Mouse (Mus musculus) CH12.LX (cell line): ENCODE measurements at regions not wholly inside any gene's neighbourhood (a gene's known extent, or its start where the extent isn't known, plus 50 kb on each side); places are given as distances from the start of the nearest gene placed in this dataset.

Experiments used
- CHD2 ChIP-seq: IDR thresholded peaks from 2 replicates; pipeline ENCODE4 v1.6.1; 2011; ENCODE audit warnings: low read length, improper control_type of control experiment
- CTCF ChIP-seq, 2 experiments: IDR thresholded peaks in 1 of 2; conservative IDR thresholded peaks in 1 of 2; 2 replicates each; pipeline ENCODE4 v1.5.1; 2011 to 2012; ENCODE audit warnings: low read depth in 2 of 2, low read length in 2 of 2, improper control_type of control experiment in 1 of 2, inconsistent platforms in 1 of 2, mild to moderate bottlenecking in 1 of 2, moderate library complexity in 1 of 2
- KAT2A ChIP-seq: IDR thresholded peaks from 2 replicates; pipeline ENCODE4 v1.6.1; 2012; ENCODE audit warnings: low read length, improper control_type of control experiment, inconsistent platforms; ENCODE audit not compliant: insufficient replicate concordance
- POLR2A ChIP-seq: IDR thresholded peaks from 2 replicates; pipeline ENCODE4 v1.6.1; 2011; ENCODE audit warnings: low read depth, mild to moderate bottlenecking, improper control_type of control experiment, low read length
- RAD21 ChIP-seq: IDR thresholded peaks from 2 replicates; pipeline ENCODE4 v1.6.1; 2011; ENCODE audit warnings: low read depth, mild to moderate bottlenecking, low read length, improper control_type of control experiment, moderate library complexity

GRCm38 (mm10) chr4:62763990-62764389 is 201.4 kb upstream of the Zfp618 start:
- TF ChIP-seq KAT2A (no peak), CTCF (conservative IDR thresholded peaks at IDR 0.05 in 1 of 2, IDR thresholded peaks at IDR 0.05 in 1 of 2; ENCODE audit: low read depth in 2 of 2, low read length in 2 of 2) (peak; percentile 61 to 94), RAD21 (peak; percentile 95), CHD2 (no peak), POLR2A (no peak)
